In genomic region chr2:36230366-36230765, GRCm38 (mm10) we compare ENCODE assay signal across 8 mouse cellular contexts. TPM values are rescaled to one million over a fixed set of nuclear protein-coding genes. Genes with fewer than 3 reads are reported as not detected.
DNase-seq lines count a peak whose midpoint lies in the region; ATAC-seq and TF ChIP-seq lines count a peak whose summit lies in the region.

Ptgs1 (plus strand) TSS chr2:36230426.

- whole genome bisulfite sequencing in heart, embryonic 13.5 days = 0% methylated on average over 18 of the region's 18 CpGs
- 0% methylated on average over 18 of the region's 18 CpGs for WGBS in kidney, embryonic 16.5 days
- under 1% methylated on average over 18 of the region's 18 CpGs for WGBS in liver, embryonic 13.5 days (ENCODE audit: insufficient replicate concordance)

- peaks cover 41% of the 10 kb centered on the region for H3K4me1 ChIP-seq in heart, embryonic 13.5 days
- peaks cover 15% of the 10 kb centered on the region for H3K4me1 ChIP-seq in kidney, embryonic 16.5 days (ENCODE audit: insufficient read depth, low read length)
- H3K4me1 ChIP-seq in liver, embryonic 13.5 days (replicated peaks) = peaks cover 30% of the 10 kb centered on the region

- ATAC-seq in heart, embryonic 13.5 days (ENCODE audit: extremely low read depth, insufficient number of reproducible peaks, low FRiP score, low TSS enrichment) = no peak
- ATAC-seq in kidney, embryonic 16.5 days (ENCODE audit: low FRiP score, low TSS enrichment) = peak; percentile 86
- peak; percentile 71 for ATAC-seq in liver, embryonic 13.5 days (ENCODE audit: low read depth)

- peak within 1 kb of the TSS; percentile 3 for H3ac ChIP-seq in myocyte (ENCODE audit: control insufficient read depth, insufficient read length)

- peak within 1 kb of the TSS; percentile 88 for H3K9ac ChIP-seq in heart, embryonic 13.5 days
- peak within 1 kb of the TSS; percentile 68 for H3K9ac ChIP-seq in kidney, embryonic 16.5 days (replicated peaks; ENCODE audit: low read length)
- H3K9ac ChIP-seq in liver, embryonic 13.5 days = peak within 1 kb of the TSS; percentile 46

- H3K79me2 ChIP-seq in myocyte (ENCODE audit: control insufficient read depth, insufficient read depth) = peaks cover 40% of the 10 kb centered on the region

- DNase-seq in urinary bladder, adult 18-20 months (ENCODE audit: low spot score in 2 of 2) = peak; percentile 67 to 70
- no peak for DNase-seq in urinary bladder, postnatal 10 days (ENCODE audit: low spot score)
- DNase-seq in embryo, embryonic 9.5 days (ENCODE audit: extremely low spot score) = peak; percentile 35
- peak; percentile 22 for DNase-seq in liver, embryonic 13.5 days
- no peak for DNase-seq in cerebellum, adult 9-10 months

- H3K27me3 ChIP-seq in heart, embryonic 13.5 days (replicated peaks) = peaks cover 7% of the 10 kb centered on the region
- H3K27me3 ChIP-seq in kidney, embryonic 16.5 days (ENCODE audit: insufficient read depth, low read length) = no peaks in the 10 kb centered on the region
- peaks cover 25% of the 10 kb centered on the region for H3K27me3 ChIP-seq in liver, embryonic 13.5 days
- no peaks in the 10 kb centered on the region for H3K27me3 ChIP-seq in myocyte (ENCODE audit: control insufficient read depth, insufficient read depth, insufficient read length)

- H3K9me3 ChIP-seq in heart, embryonic 13.5 days = no peaks in the 10 kb centered on the region
- H3K9me3 ChIP-seq in kidney, embryonic 16.5 days (ENCODE audit: low read length) = no peaks in the 10 kb centered on the region
- no peaks in the 10 kb centered on the region for H3K9me3 ChIP-seq in liver, embryonic 13.5 days (replicated peaks)

- TF ChIP-seq POLR2A in myocyte (IDR thresholded peaks at IDR 0.05; ENCODE audit: insufficient read length, low read depth) = peak; percentile 90

- H3K27ac ChIP-seq in heart, embryonic 13.5 days (replicated peaks) = peak within 1 kb of the TSS; percentile 71
- H3K27ac ChIP-seq in kidney, embryonic 16.5 days (ENCODE audit: low read length) = peak within 1 kb of the TSS; percentile 59; the same call in 1 of the 2 replicates
- H3K27ac ChIP-seq in liver, embryonic 13.5 days = peak within 1 kb of the TSS; percentile 58; the same call in 1 of the 2 replicates

- H3K36me3 ChIP-seq in heart, embryonic 13.5 days = no peaks in the 10 kb centered on the region
- H3K36me3 ChIP-seq in kidney, embryonic 16.5 days (ENCODE audit: insufficient read depth, low read length) = no peaks in the 10 kb centered on the region
- no peaks in the 10 kb centered on the region for H3K36me3 ChIP-seq in liver, embryonic 13.5 days
- H3K36me3 ChIP-seq in myocyte (ENCODE audit: control insufficient read depth, insufficient read depth) = no peaks in the 10 kb centered on the region

- H3K4me2 ChIP-seq in heart, embryonic 13.5 days = peak within 1 kb of the TSS; percentile 93
- H3K4me2 ChIP-seq in kidney, embryonic 16.5 days (replicated peaks; ENCODE audit: low read depth, low read length) = peak within 1 kb of the TSS; percentile 95
- H3K4me2 ChIP-seq in liver, embryonic 13.5 days = peak within 1 kb of the TSS; percentile 67
- peak within 1 kb of the TSS; percentile 78 for H3K4me2 ChIP-seq in myocyte (ENCODE audit: low read depth)

- peak within 1 kb of the TSS; percentile 68 for H3K4me3 ChIP-seq in heart, embryonic 13.5 days
- H3K4me3 ChIP-seq in kidney, embryonic 16.5 days (ENCODE audit: low read length) = peak within 1 kb of the TSS; percentile 53
- H3K4me3 ChIP-seq in liver, embryonic 13.5 days (replicated peaks) = peak within 1 kb of the TSS; percentile 55
- peak within 1 kb of the TSS; percentile 92 for H3K4me3 ChIP-seq in myocyte

TF ChIP-seq in myocyte, 11 proteins besides CTCF, POLR2A, EP300 and RAD21:
- TF ChIP-seq REST (IDR thresholded peaks at IDR 0.05; ENCODE audit: insufficient read depth, insufficient read length) = no peak
- no peak for TF ChIP-seq SRF (IDR thresholded peaks at IDR 0.05; ENCODE audit: control insufficient read depth, insufficient read length, low read depth)
- TF ChIP-seq MYOG (IDR thresholded peaks at IDR 0.05; ENCODE audit: control insufficient read depth in 1 of 3, insufficient read depth in 1 of 3, insufficient read length in 2 of 3, low read depth in 2 of 3) = peak in 1 of 3 experiments; percentile 56
- TF ChIP-seq TCF3 (IDR thresholded peaks at IDR 0.05; ENCODE audit: insufficient read length, low read depth) = no peak
- no peak for TF ChIP-seq TCF12 (IDR thresholded peaks at IDR 0.05; ENCODE audit: insufficient read depth, poor library complexity, severe bottlenecking)
- TF ChIP-seq USF1 (IDR thresholded peaks at IDR 0.05; ENCODE audit: low read depth) = no peak
- TF ChIP-seq CEBPB (IDR thresholded peaks at IDR 0.05; ENCODE audit: insufficient read depth, poor library complexity, severe bottlenecking) = no peak
- no peak for TF ChIP-seq E2F4 (IDR thresholded peaks at IDR 0.05; ENCODE audit: insufficient read depth)
- TF ChIP-seq MAX (IDR thresholded peaks at IDR 0.05; ENCODE audit: low read depth) = no peak
- peak in 2 of 3 experiments; percentile 22 to 76 for TF ChIP-seq MYOD1 (IDR thresholded peaks at IDR 0.05; ENCODE audit: control insufficient read depth in 1 of 3, insufficient read length in 2 of 3, low read depth in 2 of 3)
- TF ChIP-seq POLR2AphosphoS2 (IDR thresholded peaks at IDR 0.05; ENCODE audit: insufficient read length, low read depth) = peak; percentile 97

RNA-seq across cellular contexts. Expression of gene Ptgs1, which starts in this region (rescaled TPM):
- polyA plus RNA-seq in heart, embryonic 13.5 days (2015; fragmentation: Nextera tagmentation; extraction: Ambion mirVana) = 23.3 and 25.2 TPM in 2 replicates
- polyA plus RNA-seq in kidney, embryonic 16.5 days (2015; fragmentation: Nextera tagmentation; extraction: Ambion mirVana) = 39.9 and 40.1 TPM in 2 replicates
- polyA plus RNA-seq in liver, embryonic 13.5 days (2015; fragmentation: Nextera tagmentation; extraction: Ambion mirVana) = 18.6 and 20.5 TPM in 2 replicates
- polyA plus RNA-seq in myocyte (2012; fragmentation: generic; extraction: Trizol) = 122 TPM

Comparison
In these comparisons a context has a peak if more than half of its experiments do, and no peak if none do; other contexts are left out.
1. DNase-seq: peak in urinary bladder, adult 18-20 months (2 of 2), embryo, embryonic 9.5 days (single experiment) and liver, embryonic 13.5 days (single experiment); none in urinary bladder, postnatal 10 days (single experiment) and cerebellum, adult 9-10 months (single experiment).
2. Peak in every context shown above with its lines, with median percentiles within 50 percentile points of each other: H3K27ac ChIP-seq, H3K4me2 ChIP-seq, H3K4me3 ChIP-seq and H3K9ac ChIP-seq.